Mouse (Mus musculus) CH12.LX (cell line): Measurements from ENCODE around the gene Pou1f1. TPM values are rescaled to one million over a fixed set of nuclear protein-coding genes. Genes with fewer than 3 reads are reported as not detected.

Experiments used
- DNase-seq: peaks from one replicate; pipeline ENCODE4 v3.0.0-alpha.2; 2013; ENCODE audit errors: extremely low read depth
- H3K27ac ChIP-seq: 2 replicates; pipeline ENCODE4 v1.5.1; 2012; ENCODE audit warnings: low read depth, mild to moderate bottlenecking, control low read depth, moderate library complexity; ENCODE audit not compliant: insufficient read depth
- H3K27me3 ChIP-seq: replicated peaks from 2 replicates; pipeline ENCODE3; 2012; ENCODE audit warnings: inconsistent platforms
- H3K36me3 ChIP-seq, 2 experiments: replicated peaks in 1 of 2; 2 replicates each; pipeline versions ENCODE3 to v1.6.1; 2012; ENCODE audit warnings: inconsistent platforms in 1 of 2, low read length in 1 of 2, mild to moderate bottlenecking in 1 of 2, mixed read lengths in 1 of 2, moderate library complexity in 1 of 2; ENCODE audit not compliant: control insufficient read depth in 1 of 2, insufficient read depth in 1 of 2
- H3K4me1 ChIP-seq, 2 experiments: 2 replicates each; pipeline ENCODE4 v1.6.1; 2012; ENCODE audit warnings: inconsistent platforms in 1 of 2, moderate library complexity in 1 of 2; ENCODE audit not compliant: insufficient read depth in 2 of 2, control insufficient read depth in 1 of 2
- H3K4me2 ChIP-seq: 2 replicates; pipeline ENCODE4 v1.6.1; 2012; ENCODE audit warnings: low read depth, mild to moderate bottlenecking, control low read depth; ENCODE audit not compliant: poor library complexity, insufficient read depth, severe bottlenecking
- H3K4me3 ChIP-seq, 3 experiments: fragments of 150-350 bp in 1 of 3; sonication (generic) in 1 of 3; replicated peaks in 1 of 3; 2 replicates each; pipeline versions ENCODE3 to v1.5.1; 2011 to 2012; ENCODE audit warnings: low read depth in 2 of 3, low read length in 2 of 3, mild to moderate bottlenecking in 2 of 3, moderate library complexity in 2 of 3, control low read depth in 1 of 3, improper control_type of control experiment in 1 of 3, inconsistent platforms in 1 of 3, mixed read lengths in 1 of 3; ENCODE audit not compliant: poor library complexity in 1 of 3
- H3K79me2 ChIP-seq: replicated peaks from 2 replicates; pipeline ENCODE4 v1.6.1; 2012; ENCODE audit warnings: mild to moderate bottlenecking, moderate library complexity; ENCODE audit not compliant: control insufficient read depth, poor library complexity, insufficient read depth, severe bottlenecking; ENCODE audit errors: extremely low read depth
- H3K9ac ChIP-seq: 2 replicates; pipeline ENCODE4 v1.6.1; 2012; ENCODE audit warnings: low read depth, mild to moderate bottlenecking, control low read depth, moderate library complexity; ENCODE audit not compliant: insufficient read depth
- H3K9me3 ChIP-seq: replicated peaks from 2 replicates; pipeline ENCODE3; 2012; ENCODE audit warnings: low read length, inconsistent platforms, mixed read lengths
- BHLHE40 ChIP-seq: IDR thresholded peaks from 2 replicates; pipeline ENCODE4 v1.6.1; 2011; ENCODE audit warnings: mild to moderate bottlenecking, low read depth, low read length, improper control_type of control experiment
- CHD1 ChIP-seq: IDR thresholded peaks from 2 replicates; pipeline ENCODE4 v1.6.1; 2012; ENCODE audit warnings: low read depth, low read length, improper control_type of control experiment, inconsistent platforms
- E2F4 ChIP-seq: IDR thresholded peaks from 2 replicates; pipeline ENCODE4 v1.6.1; 2011; ENCODE audit warnings: low read depth, low read length, improper control_type of control experiment; ENCODE audit not compliant: insufficient replicate concordance
- ELF1 ChIP-seq: IDR thresholded peaks from 2 replicates; pipeline ENCODE4 v1.6.1; 2014; ENCODE audit warnings: low read depth, mild to moderate bottlenecking, inconsistent platforms, low read length, improper control_type of control experiment
- GABPA ChIP-seq: IDR thresholded peaks from 2 replicates; pipeline ENCODE4 v1.6.1; 2012; ENCODE audit warnings: low read depth, low read length, improper control_type of control experiment, inconsistent platforms; ENCODE audit not compliant: insufficient replicate concordance
- HCFC1 ChIP-seq: IDR thresholded peaks from 2 replicates; pipeline ENCODE4 v1.6.1; 2012; ENCODE audit warnings: low read depth, mild to moderate bottlenecking, inconsistent platforms, low read length, improper control_type of control experiment
- IRF4 ChIP-seq: IDR thresholded peaks from 2 replicates; pipeline ENCODE4 v1.6.1; 2014; ENCODE audit warnings: low read depth, mild to moderate bottlenecking, inconsistent platforms, low read length, improper control_type of control experiment
- JUN ChIP-seq: IDR thresholded peaks from 2 replicates; pipeline ENCODE4 v1.6.1; 2011; ENCODE audit warnings: low read depth, mild to moderate bottlenecking, low read length, improper control_type of control experiment, moderate library complexity; ENCODE audit not compliant: insufficient read depth
- JUND ChIP-seq: conservative IDR thresholded peaks from 2 replicates; pipeline ENCODE4 v1.6.1; 2011; ENCODE audit warnings: low read depth, low read length, improper control_type of control experiment
- KAT2A ChIP-seq: IDR thresholded peaks from 2 replicates; pipeline ENCODE4 v1.6.1; 2012; ENCODE audit warnings: low read length, improper control_type of control experiment, inconsistent platforms; ENCODE audit not compliant: insufficient replicate concordance
- MAX ChIP-seq: IDR thresholded peaks from 2 replicates; pipeline ENCODE4 v1.6.1; 2011; ENCODE audit warnings: low read length, improper control_type of control experiment
- MAZ ChIP-seq: IDR thresholded peaks from 2 replicates; pipeline ENCODE4 v1.6.1; 2012; ENCODE audit warnings: low read depth, mild to moderate bottlenecking, inconsistent platforms, low read length, improper control_type of control experiment, moderate library complexity
- MEF2A ChIP-seq: IDR thresholded peaks from 2 replicates; pipeline ENCODE4 v1.6.1; 2014; ENCODE audit warnings: low read depth, mild to moderate bottlenecking, inconsistent platforms, low read length, improper control_type of control experiment, borderline replicate concordance
- MXI1 ChIP-seq: IDR thresholded peaks from 2 replicates; pipeline ENCODE4 v1.6.1; 2011; ENCODE audit warnings: mild to moderate bottlenecking, low read depth, low read length, improper control_type of control experiment
- MYC ChIP-seq: IDR thresholded peaks from 2 replicates; pipeline ENCODE4 v1.6.1; 2011; ENCODE audit warnings: low read depth, mild to moderate bottlenecking, improper control_type of control experiment, low read length
- POLR2A ChIP-seq: IDR thresholded peaks from 2 replicates; pipeline ENCODE4 v1.6.1; 2011; ENCODE audit warnings: low read depth, mild to moderate bottlenecking, improper control_type of control experiment, low read length
- RAD21 ChIP-seq: IDR thresholded peaks from 2 replicates; pipeline ENCODE4 v1.6.1; 2011; ENCODE audit warnings: low read depth, mild to moderate bottlenecking, low read length, improper control_type of control experiment, moderate library complexity
- RCOR1 ChIP-seq: conservative IDR thresholded peaks from 2 replicates; pipeline ENCODE4 v1.6.1; 2012; ENCODE audit warnings: low read depth, mild to moderate bottlenecking, inconsistent platforms, low read length, improper control_type of control experiment
- SIN3A ChIP-seq: IDR thresholded peaks from 2 replicates; pipeline ENCODE4 v1.6.1; 2012; ENCODE audit warnings: low read length, improper control_type of control experiment, inconsistent platforms
- SMC3 ChIP-seq: IDR thresholded peaks from 2 replicates; pipeline ENCODE4 v1.6.1; 2011; ENCODE audit warnings: low read depth, low read length, improper control_type of control experiment
- UBTF ChIP-seq: IDR thresholded peaks from 2 replicates; pipeline ENCODE4 v1.6.1; 2012; ENCODE audit warnings: low read depth, mild to moderate bottlenecking, inconsistent platforms, low read length, improper control_type of control experiment, moderate library complexity
- USF2 ChIP-seq: conservative IDR thresholded peaks from 2 replicates; pipeline ENCODE4 v1.6.1; 2011; ENCODE audit warnings: low read depth, low read length, improper control_type of control experiment
- ZC3H11A ChIP-seq: IDR thresholded peaks from 2 replicates; pipeline ENCODE4 v1.6.1; 2012; ENCODE audit warnings: low read depth, mild to moderate bottlenecking, inconsistent platforms, low read length, improper control_type of control experiment
- ZKSCAN1 ChIP-seq: IDR thresholded peaks from 2 replicates; pipeline ENCODE4 v1.6.1; 2012; ENCODE audit warnings: low read depth, inconsistent platforms, low read length, improper control_type of control experiment, borderline replicate concordance
- ZNF384 ChIP-seq: IDR thresholded peaks from 2 replicates; pipeline ENCODE4 v1.6.1; 2012; ENCODE audit warnings: low read depth, low read length, improper control_type of control experiment, inconsistent platforms
- dilution Hi-C: fragments of 300-500 bp; cut with MboI; formaldehyde crosslinking; loops from 2 replicates; pipeline ENCODE4 v1.14.3; 2020; ENCODE audit warnings: low sequenced_read_pairs; ENCODE audit not compliant: extremely low pct_unique_long_range_greater_than_20kb, extremely low pct_ligation_motif_present
- in situ Hi-C: fragments of 300-500 bp; cut with MboI; formaldehyde crosslinking; loops from 3 replicates; pipeline ENCODE4 v1.14.3; 2019; ENCODE audit warnings: low sequenced_read_pairs, low pct_ligation_motif_present, low pct_unique_long_range_greater_than_20kb, mixed read lengths
- polyA plus RNA-seq: library from polyadenylated mRNA; unstranded; fragments of >175 nt; gene quantifications from 2 replicates; pipeline ENCODE4 v1.2.1, GENCODE M21; 2012; ENCODE audit warnings: low read depth; ENCODE audit not compliant: insufficient read length
- total RNA-seq, 2 experiments: library from RNA; depleted of rRNA; stranded (reverse); fragments of 300-350 nt in 1 of 2; fragments of >200 nt in 1 of 2; gene quantifications; 2 replicates each; pipeline ENCODE4 v1.2.3; 2012 to 2014

Pou1f1 gene
- total and polyA plus RNA-seq, 3 experiments = not detected

DNA sequence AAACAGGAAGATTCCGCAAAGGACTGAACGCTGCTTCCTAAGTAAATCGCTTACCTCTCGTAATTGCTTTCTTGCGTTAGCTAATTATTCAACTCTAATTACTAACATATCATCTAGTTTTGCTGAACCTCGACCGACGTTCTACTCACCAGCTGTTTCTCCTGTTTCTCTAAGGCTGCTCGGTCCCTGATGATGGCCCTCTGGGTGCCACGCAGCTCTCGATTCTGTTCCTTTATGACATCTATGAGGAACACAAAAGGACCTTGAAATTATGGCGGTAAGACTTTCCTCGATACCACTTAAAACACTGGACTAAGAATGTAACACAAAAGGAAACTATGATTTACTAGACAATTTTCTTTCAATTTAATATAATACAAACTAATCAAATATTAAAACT is 30.5 kb downstream of the Pou1f1 start:
- Histone ChIP-seq H3K9me3 (no peaks in the 10 kb centered on the region), H3K4me1 (no peaks in the 10 kb centered on the region), H3K27ac (no peak overlapping the region), H3K79me2 (no peaks in the 10 kb centered on the region), H3K27me3 (no peaks in the 10 kb centered on the region), H3K4me3 (no peak overlapping the region), H3K4me2 (no peak overlapping the region), H3K36me3 (peaks cover 6 to 57% of the 10 kb centered on the region in 2 experiments), H3K9ac (no peak overlapping the region)
- DNase-seq = no peak
- in situ Hi-C loops = no loop called here
- dilution Hi-C loops = no loop called here
- TF ChIP-seq MAZ (no peak), MXI1 (no peak), USF2 (no peak), POLR2A (no peak), RCOR1 (no peak), UBTF (no peak), ZNF384 (no peak), KAT2A (no peak), MEF2A (no peak), JUN (no peak), IRF4 (no peak), CHD1 (no peak), MYC (no peak), MAX (no peak), SIN3A (no peak), ZKSCAN1 (no peak), SMC3 (no peak), RAD21 (no peak)

DNA sequence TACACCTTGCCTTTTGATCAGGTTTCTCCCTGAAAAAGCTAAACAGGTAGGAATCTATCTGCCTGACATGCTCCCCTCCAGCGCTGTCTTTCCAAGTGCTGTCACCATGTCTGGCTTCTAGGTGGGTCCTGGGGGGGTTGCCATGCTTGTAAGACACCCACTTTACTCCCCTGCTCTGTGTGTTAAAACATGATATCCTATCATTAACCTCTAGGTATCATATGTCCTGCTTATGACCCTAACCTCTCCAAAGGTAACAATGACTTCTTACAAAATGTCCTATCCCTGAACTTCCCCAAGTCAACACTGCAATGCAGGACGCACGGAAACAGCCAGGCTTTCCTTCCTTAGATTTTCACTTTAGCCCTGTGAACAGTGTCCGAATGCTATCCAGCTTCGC is 34.0 kb downstream of the Pou1f1 start:
- Histone ChIP-seq H3K9me3 (no peaks in the 10 kb centered on the region), H3K4me1 (no peaks in the 10 kb centered on the region), H3K36me3 (peaks cover 3 to 53% of the 10 kb centered on the region in 2 experiments), H3K4me2 (no peak overlapping the region), H3K79me2 (peaks cover 10% of the 10 kb centered on the region; the same call in 1 of the 2 replicates), H3K9ac (no peak overlapping the region), H3K27me3 (no peaks in the 10 kb centered on the region), H3K27ac (no peak overlapping the region), H3K4me3 (no peak overlapping the region)
- TF ChIP-seq ZC3H11A = no peak
- no peak for TF ChIP-seq GABPA
- TF ChIP-seq JUND = no peak
- no peak for TF ChIP-seq IRF4
- TF ChIP-seq SIN3A = no peak
- no peak for TF ChIP-seq E2F4
- TF ChIP-seq BHLHE40 = no peak
- no peak for TF ChIP-seq UBTF
- no peak for TF ChIP-seq HCFC1
- no peak for TF ChIP-seq RCOR1
- no peak for TF ChIP-seq ELF1
- in situ Hi-C loops = no loop called here
- no peak for DNase-seq
- dilution Hi-C loops = no loop called here
